Mouse (Mus musculus) ES-E14 (cell line): ENCODE measurements around the gene Sprr3. TPM values are rescaled to one million over a fixed set of nuclear protein-coding genes. Genes with fewer than 3 reads are reported as not detected.
A peak's percentile ranks its signal among the peaks of the same experiment; 100 is the strongest.

Source experiments
- DNase-seq: peaks from one replicate; pipeline ENCODE4 v3.0.0-alpha.2; 2013; ENCODE audit warnings: low read depth, low spot score
- H3K27ac ChIP-seq: 2 replicates; pipeline ENCODE4 v1.5.1; 2012; ENCODE audit warnings: low read depth, mild to moderate bottlenecking, low read length, moderate library complexity, mixed read lengths; ENCODE audit not compliant: poor library complexity, insufficient read depth, severe bottlenecking
- H3K36me3 ChIP-seq: 2 replicates; pipeline ENCODE4 v1.6.1; 2012; ENCODE audit warnings: mild to moderate bottlenecking, low read length, moderate library complexity, mixed read lengths; ENCODE audit not compliant: control insufficient read depth, poor library complexity, insufficient read depth, severe bottlenecking
- H3K4me1 ChIP-seq, 2 experiments: fragments of 150-350 bp in 1 of 2; sonication (generic) in 1 of 2; 2 replicates each; pipeline ENCODE4 v1.6.1; 2012; ENCODE audit warnings: low read length in 2 of 2, mild to moderate bottlenecking in 1 of 2, mixed read lengths in 1 of 2; ENCODE audit not compliant: control insufficient read depth in 2 of 2, insufficient read depth in 2 of 2, poor library complexity in 1 of 2
- H3K4me3 ChIP-seq, 2 experiments: fragments of 150-350 bp in 1 of 2; sonication (generic) in 1 of 2; 2 replicates each; pipeline ENCODE4 v1.5.1; 2012; ENCODE audit warnings: low read length in 2 of 2, low read depth in 1 of 2, mild to moderate bottlenecking in 1 of 2, mixed read lengths in 1 of 2; ENCODE audit not compliant: insufficient read depth in 1 of 2, poor library complexity in 1 of 2, severe bottlenecking in 1 of 2
- H3K9ac ChIP-seq: 2 replicates; pipeline ENCODE4 v1.6.1; 2012; ENCODE audit warnings: low read depth, mild to moderate bottlenecking, low read length, mixed read lengths; ENCODE audit not compliant: poor library complexity, insufficient read depth, severe bottlenecking
- H3K9me3 ChIP-seq: fragments of 150-350 bp; sonication (generic); 2 replicates; pipeline ENCODE4 v1.6.1; 2012; ENCODE audit warnings: low read depth, mild to moderate bottlenecking, low read length; ENCODE audit not compliant: control insufficient read depth, insufficient read depth
- CHD2 ChIP-seq: IDR thresholded peaks from 2 replicates; pipeline ENCODE4 v1.6.1; 2014; ENCODE audit warnings: mild to moderate bottlenecking, low read depth, low read length, inconsistent platforms
- HCFC1 ChIP-seq: IDR thresholded peaks from 2 replicates; pipeline ENCODE4 v1.6.1; 2012; ENCODE audit warnings: low read length, inconsistent platforms, borderline replicate concordance; ENCODE audit not compliant: insufficient read depth
- MAFK ChIP-seq: IDR thresholded peaks from 2 replicates; pipeline ENCODE4 v1.6.1; 2014; ENCODE audit warnings: mild to moderate bottlenecking, low read depth, low read length, inconsistent platforms; ENCODE audit not compliant: insufficient read depth
- ZC3H11A ChIP-seq: IDR thresholded peaks from 2 replicates; pipeline ENCODE4 v1.6.1; 2012; ENCODE audit warnings: low read depth, mild to moderate bottlenecking, inconsistent platforms, low read length, borderline replicate concordance
- ZNF384 ChIP-seq: IDR thresholded peaks from 2 replicates; pipeline ENCODE4 v1.6.1; 2012; ENCODE audit warnings: low read depth, low read length, inconsistent platforms
- in situ Hi-C, 2 experiments: fragments of 600-800 bp; cut with MboI; formaldehyde crosslinking; loops; one replicate each; pipeline ENCODE4 v1.15.1; 2025; ENCODE audit warnings: low sequenced_read_pairs in 2 of 2, inconsistent platforms in 1 of 2; ENCODE audit not compliant: unreplicated experiment in 2 of 2
- total RNA-seq: library from RNA; depleted of rRNA; stranded (reverse); fragments of 300-350 nt; gene quantifications from 2 replicates; pipeline ENCODE4 v1.2.3, GENCODE M21; 2012; rRNA removed

Sprr3 gene
- total RNA-seq, 1 experiment: not detected

DNA sequence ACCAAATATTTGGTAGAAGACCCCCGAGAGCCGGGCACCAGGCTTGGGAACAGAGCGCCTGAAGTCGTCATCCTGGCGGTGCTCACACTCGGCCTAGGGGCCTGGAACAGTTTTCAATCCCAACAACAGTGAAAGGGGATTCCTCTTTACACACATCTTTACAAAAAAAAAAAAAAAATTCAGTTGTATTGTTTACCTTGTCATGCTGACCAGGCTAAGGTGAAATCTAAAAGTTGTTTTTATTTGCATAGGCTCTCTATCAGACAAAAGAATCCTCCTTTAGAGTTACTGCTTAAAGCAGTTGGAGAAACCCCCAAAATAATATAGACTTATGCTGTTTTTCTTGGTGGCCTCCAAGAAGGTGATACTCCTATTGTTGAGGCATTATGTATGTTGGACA is 29.2 kb downstream of the Sprr3 start, which contains the start of gene Gm9774:
TSS of gene Gm9774 (minus strand) at position 101 of the 400 bp plus-strand sequence.
- Histone ChIP-seq H3K4me3 (peak within 1 kb of the TSS in 1 of 2 experiments; percentile 21; a peak in 1 of 4 replicates), H3K36me3 (no peaks in the 10 kb centered on the region), H3K9me3 (no peaks in the 10 kb centered on the region), H3K9ac (no peak within 1 kb of the TSS), H3K4me1 (no peaks in the 10 kb centered on the region), H3K27ac (no peak within 1 kb of the TSS)
- no peak for DNase-seq
- in situ Hi-C loops: no loop called here
- TF ChIP-seq ZC3H11A (no peak), CHD2 (no peak), ZNF384 (no peak), HCFC1 (no peak), MAFK (no peak)

DNA sequence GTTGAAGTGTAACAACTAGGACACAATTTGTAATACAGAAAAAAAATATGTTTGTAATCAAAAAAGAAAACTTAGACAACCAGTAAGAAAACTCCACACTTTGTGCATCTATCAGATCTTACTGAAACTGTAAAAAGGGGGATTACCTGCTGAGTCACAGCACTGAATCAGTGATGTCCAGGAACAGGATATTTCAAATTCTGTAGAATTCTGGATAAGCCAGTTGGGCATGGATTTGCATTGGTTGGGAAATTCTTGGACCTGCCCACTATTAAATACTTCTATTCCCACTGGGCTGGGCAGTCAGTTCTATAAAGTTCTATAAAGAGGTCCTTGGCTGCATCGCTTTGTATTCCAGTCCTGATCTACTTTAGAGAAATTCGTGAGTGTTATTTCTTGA is 40.7 kb downstream of the Sprr3 start, which contains the start of gene Sprr2j-ps:
TSS of gene Sprr2j-ps (plus strand) at position 301 of the 400 bp plus-strand sequence.
- no peaks in the 10 kb centered on the region for H3K4me1 ChIP-seq
- no peak for TF ChIP-seq CHD2
- no peak for TF ChIP-seq HCFC1
- no peak for TF ChIP-seq ZNF384
- TF ChIP-seq ZC3H11A: no peak
- TF ChIP-seq MAFK: no peak
- in situ Hi-C loops: no loop called here

GRCm38 (mm10) chr3:92407691-92408090 is 50.8 kb downstream of the Sprr3 start, which contains the start of gene Sprr2i:
Sprr2i (plus strand) TSS chr3:92407991.
- Histone ChIP-seq H3K9me3 (no peaks in the 10 kb centered on the region), H3K36me3 (no peaks in the 10 kb centered on the region), H3K27ac (no peak within 1 kb of the TSS)

More for the DNA sequence above, 40.7 kb downstream of the Sprr3 start, which contains the start of gene Sprr2j-ps:
- no peaks in the 10 kb centered on the region for H3K9me3 ChIP-seq
- DNase-seq: no peak
- no peaks in the 10 kb centered on the region for H3K36me3 ChIP-seq
- no peak within 1 kb of the TSS for H3K9ac ChIP-seq
- no peak within 1 kb of the TSS for H3K27ac ChIP-seq
- H3K4me3 ChIP-seq: no peak within 1 kb of the TSS

More at GRCm38 (mm10) chr3:92407691-92408090, 50.8 kb downstream of the Sprr3 start, which contains the start of gene Sprr2i:
- Histone ChIP-seq H3K4me3 (no peak within 1 kb of the TSS), H3K9ac (no peak within 1 kb of the TSS), H3K4me1 (no peaks in the 10 kb centered on the region)
- no peak for TF ChIP-seq ZC3H11A
- TF ChIP-seq MAFK: no peak
- TF ChIP-seq HCFC1: no peak
- no peak for TF ChIP-seq ZNF384
- no peak for TF ChIP-seq CHD2
- in situ Hi-C loops: no loop called here
- DNase-seq: no peak

Other genes starting within 250 kb of the Sprr3 start
- not detected in 2 replicates for gene Sprr2a1, start 242.9 kb downstream of the Sprr3 start, total RNA-seq
- 0.48 and 2.7 TPM in 2 replicates for gene Sprr2a2, start 242.8 kb downstream of the Sprr3 start, total RNA-seq
- gene Sprr2a3, start 173.3 kb downstream of the Sprr3 start, total RNA-seq: not detected in 2 replicates
- gene Sprr2b, start 142.1 kb downstream of the Sprr3 start, total RNA-seq: not detected in 2 replicates
- gene Sprr2d, start 119.6 kb downstream of the Sprr3 start, total RNA-seq: not detected in 2 replicates
- not detected in 2 replicates for gene Sprr2e, start 106.6 kb downstream of the Sprr3 start, total RNA-seq
- gene Sprr2f, start 93.5 kb downstream of the Sprr3 start, total RNA-seq: not detected in 2 replicates
- not detected in 2 replicates for gene Sprr2h, start 73.0 kb downstream of the Sprr3 start, total RNA-seq
- not detected in 2 replicates for gene Sprr2i, start 50.7 kb downstream of the Sprr3 start, total RNA-seq
- gene Sprr2j-ps, start 40.6 kb downstream of the Sprr3 start, total RNA-seq: not detected in 2 replicates
- gene Gm9774, start 29.3 kb downstream of the Sprr3 start, total RNA-seq: 8.2 and 16.7 TPM in 2 replicates
- gene Sprr2k, start 26.1 kb downstream of the Sprr3 start, total RNA-seq: 1.7 TPM in 1 of 2 replicates, not detected in the other
- not detected in 2 replicates for gene Sprr1b, start 19.9 kb downstream of the Sprr3 start, total RNA-seq
- 0.32 TPM in 1 of 2 replicates, not detected in the other for gene Sprr1a, start 27.2 kb upstream of the Sprr3 start, total RNA-seq
- gene Sprr4, start 41.8 kb upstream of the Sprr3 start, total RNA-seq: not detected in 2 replicates
- not detected in 2 replicates for gene 2310046K23Rik, start 75.8 kb upstream of the Sprr3 start, total RNA-seq
- gene Ivl, start 115.0 kb upstream of the Sprr3 start, total RNA-seq: 0.21 and 0.45 TPM in 2 replicates
- gene Smcp, start 130.3 kb upstream of the Sprr3 start, total RNA-seq: not detected in 2 replicates
- gene 2210017I01Rik, start 148.8 kb upstream of the Sprr3 start, total RNA-seq: not detected in 2 replicates
- gene Lce6a, start 162.9 kb upstream of the Sprr3 start, total RNA-seq: not detected in 2 replicates
- gene Lce1a1, start 189.6 kb upstream of the Sprr3 start, total RNA-seq: not detected in 2 replicates
- gene Lce1b, start 198.2 kb upstream of the Sprr3 start, total RNA-seq: not detected in 2 replicates
- gene Lce1a2, start 211.6 kb upstream of the Sprr3 start, total RNA-seq: not detected in 2 replicates
- not detected in 2 replicates for gene Lce1c, start 220.5 kb upstream of the Sprr3 start, total RNA-seq
- gene Lce1d, start 228.5 kb upstream of the Sprr3 start, total RNA-seq: not detected in 2 replicates